Mouse (Mus musculus) testis, adult 2 months (tissue): Measurements from ENCODE around the gene Golga7b. TPM values are rescaled to one million over a fixed set of nuclear protein-coding genes. Genes with fewer than 3 reads are reported as not detected.
A peak's percentile ranks its signal among the peaks of the same experiment; 100 is the strongest.

Experiments used
- H3K27ac ChIP-seq: fragments of 200-500 bp; 2 replicates; pipeline ENCODE4 v1.5.1; 2012; ENCODE audit warnings: low read depth, low read length; ENCODE audit not compliant: control insufficient read depth, insufficient read depth
- H3K27me3 ChIP-seq: fragments of 200-500 bp; 2 replicates; pipeline ENCODE4 v1.6.1; 2012; ENCODE audit warnings: mild to moderate bottlenecking, low read length, moderate library complexity; ENCODE audit not compliant: control insufficient read depth, insufficient read depth
- H3K36me3 ChIP-seq: fragments of 200-500 bp; 2 replicates; pipeline ENCODE4 v1.6.1; 2012; ENCODE audit warnings: mild to moderate bottlenecking, low read length; ENCODE audit not compliant: control insufficient read depth, insufficient read depth
- H3K4me1 ChIP-seq: fragments of 200-500 bp; 2 replicates; pipeline ENCODE4 v1.6.1; 2012; ENCODE audit warnings: low read length; ENCODE audit not compliant: control insufficient read depth, insufficient read depth
- H3K4me3 ChIP-seq: fragments of 200-500 bp; 2 replicates; pipeline ENCODE4 v1.5.1; 2012; ENCODE audit warnings: low read depth, mild to moderate bottlenecking, low read length, moderate library complexity, mixed read lengths; ENCODE audit not compliant: control insufficient read depth
- CTCF ChIP-seq: fragments of 200-500 bp; IDR thresholded peaks from 2 replicates; pipeline ENCODE4 v1.5.1; 2012; ENCODE audit warnings: low read depth, mild to moderate bottlenecking, inconsistent platforms, low read length, moderate library complexity; ENCODE audit not compliant: control insufficient read depth, insufficient read depth, insufficient replicate concordance
- POLR2A ChIP-seq: fragments of 200-500 bp; IDR thresholded peaks from 2 replicates; pipeline ENCODE4 v1.6.1; 2012; ENCODE audit warnings: low read depth, mild to moderate bottlenecking, inconsistent platforms, low read length, moderate library complexity; ENCODE audit not compliant: control insufficient read depth
- polyA plus RNA-seq: library from polyadenylated mRNA; depleted of rRNA; stranded (reverse); fragments of >200 nt; gene quantifications from 2 replicates; pipeline ENCODE4 v1.2.3, GENCODE M21; 2012

Gene Golga7b
- polyA plus RNA-seq, 1 experiment, result 6.7 TPM

DNA sequence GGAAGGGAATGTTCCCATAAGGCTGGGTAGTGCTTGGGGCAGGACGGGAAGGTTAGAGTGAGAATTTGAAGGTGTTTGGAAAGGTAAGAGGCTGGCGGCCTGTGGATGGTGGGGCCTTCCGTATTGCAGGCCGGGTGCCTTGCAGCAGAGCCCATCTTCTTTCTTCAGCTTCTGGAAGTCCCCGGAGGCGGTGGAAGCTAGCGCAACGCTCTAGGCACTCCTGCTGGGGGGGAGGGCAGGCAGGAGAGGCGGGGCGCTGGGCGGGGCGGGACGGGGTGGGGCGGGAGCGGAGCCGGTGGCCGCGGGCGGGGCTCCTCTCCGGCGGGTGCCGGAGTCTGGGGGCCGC lies 8.0 kb downstream of the Golga7b start:
- Histone ChIP-seq H3K4me3 (peak overlapping the region; percentile 42; the same call in 1 of the 2 replicates), H3K27me3 (no peaks in the 10 kb centered on the region), H3K36me3 (no peaks in the 10 kb centered on the region), H3K4me1 (peaks cover 4% of the 10 kb centered on the region), H3K27ac (no peak overlapping the region)
- TF ChIP-seq POLR2A (no peak), CTCF (no peak)

GRCm38 (mm10) chr19:42255784-42256610 lies 8.6 kb downstream of the Golga7b start:
- TF ChIP-seq CTCF (no peak; the same call in 1 of the 2 replicates), POLR2A (no peak)
- peaks cover 4% of the 10 kb centered on the region for H3K4me1 ChIP-seq
- peak overlapping the region; percentile 66 for H3K4me3 ChIP-seq
- no peaks in the 10 kb centered on the region for H3K27me3 ChIP-seq
- H3K27ac ChIP-seq, result no peak overlapping the region
- H3K36me3 ChIP-seq, result no peaks in the 10 kb centered on the region

DNA sequence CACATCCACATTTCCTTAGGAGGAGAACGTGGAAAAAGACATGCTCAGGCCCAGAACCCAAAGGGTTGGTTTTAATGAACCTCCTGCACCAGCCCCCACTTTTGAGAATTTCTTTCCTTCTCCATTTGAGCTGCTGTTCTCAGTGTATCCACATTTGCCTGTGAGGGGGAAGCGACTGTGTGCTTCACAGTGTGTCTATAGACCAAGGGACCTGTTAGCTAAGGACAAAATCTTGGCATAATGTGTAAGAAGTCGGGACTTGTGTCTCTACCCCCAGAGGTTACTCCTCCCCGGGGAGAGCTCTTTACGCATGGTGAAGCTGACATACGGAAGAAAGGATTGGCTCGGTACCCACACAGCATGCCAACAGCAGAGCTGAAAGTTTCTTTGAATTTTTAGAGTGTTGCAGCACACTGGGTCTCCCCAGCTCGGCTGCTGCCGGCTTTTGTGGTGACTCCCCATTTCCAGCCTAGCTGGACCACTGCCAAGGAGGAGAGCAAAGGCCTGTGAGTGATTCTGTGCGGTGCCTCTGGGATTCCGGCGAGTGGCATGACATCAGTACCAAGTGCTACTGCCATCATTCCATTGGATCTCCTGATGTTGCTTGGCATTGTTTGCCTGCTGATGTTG lies 9.4 kb downstream of the Golga7b start:
- H3K27me3 ChIP-seq, result no peaks in the 10 kb centered on the region
- H3K27ac ChIP-seq, result no peak overlapping the region
- H3K36me3 ChIP-seq, result no peaks in the 10 kb centered on the region
- H3K4me1 ChIP-seq, result peaks cover 4% of the 10 kb centered on the region
- no peak overlapping the region for H3K4me3 ChIP-seq
- no peak for TF ChIP-seq CTCF
- no peak for TF ChIP-seq POLR2A

DNA sequence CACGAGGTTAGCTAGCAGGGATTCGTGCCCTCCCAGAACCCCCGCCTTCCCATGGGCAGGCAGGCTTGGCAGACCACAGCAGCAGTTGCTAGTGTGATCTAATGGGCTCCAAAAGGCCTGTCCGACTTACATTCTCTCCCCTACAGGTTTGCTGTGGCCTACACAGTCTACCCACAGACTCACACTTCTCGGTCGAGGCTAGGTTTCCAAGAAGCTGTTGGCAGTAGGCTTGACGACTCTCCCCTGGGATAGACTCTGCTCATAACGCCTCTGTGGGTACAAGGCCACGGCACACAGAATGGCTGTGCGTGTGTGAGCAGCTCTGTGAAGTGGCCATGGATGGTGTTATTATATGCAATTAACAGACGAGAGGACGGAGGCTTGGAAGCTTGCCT lies 9.9 kb downstream of the Golga7b start:
- Histone ChIP-seq H3K27ac (no peak overlapping the region), H3K27me3 (no peaks in the 10 kb centered on the region), H3K4me1 (peaks cover 4% of the 10 kb centered on the region), H3K36me3 (no peaks in the 10 kb centered on the region), H3K4me3 (no peak overlapping the region)
- TF ChIP-seq CTCF (no peak), POLR2A (no peak)

GRCm38 (mm10) chr19:42258031-42258430 lies 10.7 kb downstream of the Golga7b start:
- H3K4me1 ChIP-seq, result peaks cover 4% of the 10 kb centered on the region
- H3K27ac ChIP-seq, result no peak overlapping the region
- H3K36me3 ChIP-seq, result no peaks in the 10 kb centered on the region
- H3K27me3 ChIP-seq, result no peaks in the 10 kb centered on the region
- no peak overlapping the region for H3K4me3 ChIP-seq
- TF ChIP-seq POLR2A (no peak), CTCF (no peak)

DNA sequence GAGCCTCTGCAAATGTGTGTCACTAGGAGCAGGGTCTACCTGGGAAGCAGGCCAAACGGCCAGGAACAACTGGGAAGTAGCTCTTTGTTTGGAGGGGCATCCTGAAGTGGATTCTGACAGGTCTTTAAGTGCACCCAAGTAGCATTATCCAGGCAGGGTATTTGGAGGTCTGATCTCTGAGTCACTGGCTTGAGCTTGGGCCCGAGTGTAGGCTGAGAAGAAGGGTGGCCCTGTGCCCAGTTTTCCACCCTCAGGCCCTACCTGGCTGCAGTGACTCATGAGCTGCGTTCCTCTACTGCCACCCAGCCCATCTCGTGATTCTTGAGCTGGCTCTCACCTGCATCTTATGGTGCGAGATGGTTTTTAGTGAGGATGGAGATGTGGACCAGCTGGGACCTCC lies 11.2 kb downstream of the Golga7b start:
- Histone ChIP-seq H3K4me1 (peaks cover 4% of the 10 kb centered on the region), H3K27me3 (no peaks in the 10 kb centered on the region), H3K27ac (no peak overlapping the region), H3K36me3 (no peaks in the 10 kb centered on the region), H3K4me3 (no peak overlapping the region)
- TF ChIP-seq POLR2A, result no peak
- no peak for TF ChIP-seq CTCF

GRCm38 (mm10) chr19:42260486-42260885 lies 13.1 kb downstream of the Golga7b start:
- no peaks in the 10 kb centered on the region for H3K27me3 ChIP-seq
- no peak overlapping the region for H3K4me3 ChIP-seq

More at GRCm38 (mm10) chr19:42260486-42260885, 13.1 kb downstream of the Golga7b start:
- peaks cover 4% of the 10 kb centered on the region for H3K4me1 ChIP-seq
- no peaks in the 10 kb centered on the region for H3K36me3 ChIP-seq
- no peak overlapping the region for H3K27ac ChIP-seq
- TF ChIP-seq POLR2A (no peak), CTCF (no peak)
